Mouse (Mus musculus): Measurements from ENCODE around the gene B4gat1. TPM values are rescaled to one million over a fixed set of nuclear protein-coding genes. Genes with fewer than 3 reads are reported as not detected.

The B4gat1 gene
- polyA plus RNA-seq, 1 experiment from 2014 or later, result 53.1 TPM

- no peak for ATAC-seq (ENCODE audit: insufficient number of reproducible peaks, insufficient read depth, low FRiP score, low read depth)
- Histone ChIP-seq H3K4me1 (ENCODE audit: control insufficient read depth in 2 of 2, insufficient read depth in 2 of 2, low read length in 2 of 2) (peaks cover 28 to 37% of the 10 kb centered on the region in 2 experiments), H3K27ac (replicated peaks in 1 of 2; ENCODE audit: control insufficient read depth in 1 of 2, insufficient read depth in 1 of 2, low read depth in 2 of 2, low read length in 2 of 2) (no peak overlapping the region), H3K9me3 (ENCODE audit: control insufficient read depth, low read length) (no peaks in the 10 kb centered on the region), H3K9ac (ENCODE audit: low read length) (no peak overlapping the region), H3K36me3 (ENCODE audit: control insufficient read depth, insufficient read depth, low read length) (no peaks in the 10 kb centered on the region), H3K4me2 (ENCODE audit: low read length) (peak overlapping the region; percentile 11; the same call in 1 of the 2 replicates), H3K4me3 (ENCODE audit: control insufficient read depth in 1 of 2, insufficient read depth in 1 of 2, low read depth in 1 of 2, low read length in 2 of 2) (no peak overlapping the region), H3K27me3 (ENCODE audit: control insufficient read depth, insufficient read depth, low read length) (peaks cover 12% of the 10 kb centered on the region)
- WGBS, result 77% methylated on average over 7 of the region's 7 CpGs
Observed at GRCm38 (mm10) chr19:5069978-5070377, 31.4 kb downstream of the B4gat1 start.

GRCm38 (mm10) chr19:5071077-5071476 is 32.5 kb downstream of the B4gat1 start:
- peak overlapping the region; percentile 89 for H3K4me2 ChIP-seq (ENCODE audit: low read length)
- peaks cover 12% of the 10 kb centered on the region for H3K27me3 ChIP-seq (ENCODE audit: control insufficient read depth, insufficient read depth, low read length)
- 21% methylated on average over 11 of the region's 11 CpGs for WGBS

GRCm38 (mm10) chr19:5071545-5072369 is 33.1 kb downstream of the B4gat1 start:
- peak; percentile 60 for ATAC-seq (ENCODE audit: insufficient number of reproducible peaks, insufficient read depth, low FRiP score, low read depth)
- H3K4me2 ChIP-seq (ENCODE audit: low read length), result peak overlapping the region; percentile 89
- WGBS, result 1% methylated on average over 40 of the region's 40 CpGs
- peak overlapping the region; percentile 64 for H3K9ac ChIP-seq (ENCODE audit: low read length)
- H3K4me3 ChIP-seq (ENCODE audit: control insufficient read depth in 1 of 2, insufficient read depth in 1 of 2, low read depth in 1 of 2, low read length in 2 of 2), result peak overlapping the region; percentile 36 to 49
- H3K27me3 ChIP-seq (ENCODE audit: control insufficient read depth, insufficient read depth, low read length), result peaks cover 12% of the 10 kb centered on the region
- H3K27ac ChIP-seq (replicated peaks in 1 of 2; ENCODE audit: control insufficient read depth in 1 of 2, insufficient read depth in 1 of 2, low read depth in 2 of 2, low read length in 2 of 2), result peak overlapping the region; percentile 25 to 47; a peak in 2 of 4 replicates
- H3K9me3 ChIP-seq (ENCODE audit: control insufficient read depth, low read length), result no peaks in the 10 kb centered on the region
- no peaks in the 10 kb centered on the region for H3K36me3 ChIP-seq (ENCODE audit: control insufficient read depth, insufficient read depth, low read length)
- H3K4me1 ChIP-seq (ENCODE audit: control insufficient read depth in 2 of 2, insufficient read depth in 2 of 2, low read length in 2 of 2), result peaks cover 28 to 36% of the 10 kb centered on the region in 2 experiments

More at GRCm38 (mm10) chr19:5071077-5071476, 32.5 kb downstream of the B4gat1 start:
- no peaks in the 10 kb centered on the region for H3K9me3 ChIP-seq (ENCODE audit: control insufficient read depth, low read length)
- H3K4me1 ChIP-seq (ENCODE audit: control insufficient read depth in 2 of 2, insufficient read depth in 2 of 2, low read length in 2 of 2), result peaks cover 28 to 37% of the 10 kb centered on the region in 2 experiments
- no peaks in the 10 kb centered on the region for H3K36me3 ChIP-seq (ENCODE audit: control insufficient read depth, insufficient read depth, low read length)
- H3K4me3 ChIP-seq (ENCODE audit: control insufficient read depth in 1 of 2, insufficient read depth in 1 of 2, low read depth in 1 of 2, low read length in 2 of 2), result peak overlapping the region in 1 of 2 experiments; percentile 49; a peak in 1 of 4 replicates
- ATAC-seq (ENCODE audit: insufficient number of reproducible peaks, insufficient read depth, low FRiP score, low read depth), result no peak
- peak overlapping the region; percentile 64 for H3K9ac ChIP-seq (ENCODE audit: low read length)
- 0 out of 4 replicates have a peak overlapping the region, but pooled peaks of 1 of the 2 experiments have one; percentile 25 for H3K27ac ChIP-seq (replicated peaks in 1 of 2; ENCODE audit: control insufficient read depth in 1 of 2, insufficient read depth in 1 of 2, low read depth in 2 of 2, low read length in 2 of 2)

GRCm38 (mm10) chr19:5072389-5073019 is 33.9 kb downstream of the B4gat1 start:
- peak overlapping the region; percentile 33 to 47; a peak in 2 of 4 replicates for H3K27ac ChIP-seq (replicated peaks in 1 of 2; ENCODE audit: control insufficient read depth in 1 of 2, insufficient read depth in 1 of 2, low read depth in 2 of 2, low read length in 2 of 2)
- H3K9ac ChIP-seq (ENCODE audit: low read length), result peak overlapping the region; percentile 64; the same call in 1 of the 2 replicates
- H3K9me3 ChIP-seq (ENCODE audit: control insufficient read depth, low read length), result no peaks in the 10 kb centered on the region
- H3K4me2 ChIP-seq (ENCODE audit: low read length), result peak overlapping the region; percentile 89
- peaks cover 12% of the 10 kb centered on the region for H3K27me3 ChIP-seq (ENCODE audit: control insufficient read depth, insufficient read depth, low read length)
- peak overlapping the region; percentile 36 to 49 for H3K4me3 ChIP-seq (ENCODE audit: control insufficient read depth in 1 of 2, insufficient read depth in 1 of 2, low read depth in 1 of 2, low read length in 2 of 2)
- no peak for ATAC-seq (ENCODE audit: insufficient number of reproducible peaks, insufficient read depth, low FRiP score, low read depth)
- H3K36me3 ChIP-seq (ENCODE audit: control insufficient read depth, insufficient read depth, low read length), result no peaks in the 10 kb centered on the region
- H3K4me1 ChIP-seq (ENCODE audit: control insufficient read depth in 2 of 2, insufficient read depth in 2 of 2, low read length in 2 of 2), result peaks cover 21 to 29% of the 10 kb centered on the region in 2 experiments
- 1% methylated on average over 20 of the region's 20 CpGs for WGBS

- Histone ChIP-seq H3K4me2 (ENCODE audit: low read length) (peak overlapping the region; percentile 89), H3K27me3 (ENCODE audit: control insufficient read depth, insufficient read depth, low read length) (peaks cover 12% of the 10 kb centered on the region), H3K9me3 (ENCODE audit: control insufficient read depth, low read length) (no peaks in the 10 kb centered on the region), H3K36me3 (ENCODE audit: control insufficient read depth, insufficient read depth, low read length) (no peaks in the 10 kb centered on the region), H3K4me3 (ENCODE audit: control insufficient read depth in 1 of 2, insufficient read depth in 1 of 2, low read depth in 1 of 2, low read length in 2 of 2) (peak overlapping the region; percentile 20 to 49; a peak in 2 of 4 replicates), H3K4me1 (ENCODE audit: control insufficient read depth in 2 of 2, insufficient read depth in 2 of 2, low read length in 2 of 2) (peaks cover 19 to 25% of the 10 kb centered on the region in 2 experiments), H3K9ac (ENCODE audit: low read length) (no peak overlapping the region), H3K27ac (replicated peaks in 1 of 2; ENCODE audit: control insufficient read depth in 1 of 2, insufficient read depth in 1 of 2, low read depth in 2 of 2, low read length in 2 of 2) (no peak overlapping the region)
- ATAC-seq (ENCODE audit: insufficient number of reproducible peaks, insufficient read depth, low FRiP score, low read depth), result no peak
- 2% methylated on average over 15 of the region's 15 CpGs for WGBS
Observed at GRCm38 (mm10) chr19:5073028-5073427, 34.4 kb downstream of the B4gat1 start.

GRCm38 (mm10) chr19:5073518-5073917 is 34.9 kb downstream of the B4gat1 start:
- peaks cover 12% of the 10 kb centered on the region for H3K27me3 ChIP-seq (ENCODE audit: control insufficient read depth, insufficient read depth, low read length)
- WGBS, result 29% methylated on average over 5 of the region's 5 CpGs
- H3K36me3 ChIP-seq (ENCODE audit: control insufficient read depth, insufficient read depth, low read length), result no peaks in the 10 kb centered on the region
- H3K4me1 ChIP-seq (ENCODE audit: control insufficient read depth in 2 of 2, insufficient read depth in 2 of 2, low read length in 2 of 2), result peaks cover 15 to 20% of the 10 kb centered on the region in 2 experiments
- no peak for ATAC-seq (ENCODE audit: insufficient number of reproducible peaks, insufficient read depth, low FRiP score, low read depth)
- H3K4me3 ChIP-seq (ENCODE audit: control insufficient read depth in 1 of 2, insufficient read depth in 1 of 2, low read depth in 1 of 2, low read length in 2 of 2), result no peak overlapping the region; a peak in 1 of 4 replicates
- no peaks in the 10 kb centered on the region for H3K9me3 ChIP-seq (ENCODE audit: control insufficient read depth, low read length)
- H3K27ac ChIP-seq (replicated peaks in 1 of 2; ENCODE audit: control insufficient read depth in 1 of 2, insufficient read depth in 1 of 2, low read depth in 2 of 2, low read length in 2 of 2), result no peak overlapping the region
- H3K4me2 ChIP-seq (ENCODE audit: low read length), result no peak overlapping the region
- no peak overlapping the region for H3K9ac ChIP-seq (ENCODE audit: low read length)

- no peaks in the 10 kb centered on the region for H3K9me3 ChIP-seq (ENCODE audit: control insufficient read depth, low read length)
- no peak for ATAC-seq (ENCODE audit: insufficient number of reproducible peaks, insufficient read depth, low FRiP score, low read depth)
- no peak overlapping the region for H3K9ac ChIP-seq (ENCODE audit: low read length)
- H3K4me3 ChIP-seq (ENCODE audit: control insufficient read depth in 1 of 2, insufficient read depth in 1 of 2, low read depth in 1 of 2, low read length in 2 of 2), result no peak overlapping the region
- no peaks in the 10 kb centered on the region for H3K4me1 ChIP-seq (ENCODE audit: control insufficient read depth in 2 of 2, insufficient read depth in 2 of 2, low read length in 2 of 2)
- no peak overlapping the region for H3K4me2 ChIP-seq (ENCODE audit: low read length)
- H3K27me3 ChIP-seq (ENCODE audit: control insufficient read depth, insufficient read depth, low read length), result peaks cover 43% of the 10 kb centered on the region
- H3K36me3 ChIP-seq (ENCODE audit: control insufficient read depth, insufficient read depth, low read length), result no peaks in the 10 kb centered on the region
- WGBS, result 100% methylated on average over 1 of the region's 1 CpGs
- no peak overlapping the region for H3K27ac ChIP-seq (replicated peaks in 1 of 2; ENCODE audit: control insufficient read depth in 1 of 2, insufficient read depth in 1 of 2, low read depth in 2 of 2, low read length in 2 of 2)
Observed at GRCm38 (mm10) chr19:5079279-5079678, 40.7 kb downstream of the B4gat1 start.

Data from heart, embryonic 14.5 days (tissue).